17 mouse cellular contexts compared by ENCODE assay signal in genomic region chr7:116456964-116457363, GRCm38 (mm10). TPM values are rescaled to one million over a fixed set of nuclear protein-coding genes. Genes with fewer than 3 reads are reported as not detected.
DNase-seq lines count a peak whose midpoint lies in the region; ATAC-seq and TF ChIP-seq lines count a peak whose summit lies in the region.
"Had no signal": no experiment of that assay in that cellular context is flagged by ENCODE, and none has a peak within 500 bp of the region (broad histone marks: within the 10 kb centered on the region; RNA-seq: fewer than 3 reads in every experiment).

No protein-coding gene starts in this region.

- H3K36me3 ChIP-seq in kidney, postnatal 0 days (ENCODE audit: insufficient read depth, low read length) = no peaks in the 10 kb centered on the region
- no peaks in the 10 kb centered on the region for H3K36me3 ChIP-seq in C2C12 (ENCODE audit: control insufficient read depth, insufficient read depth)
- H3K36me3 ChIP-seq in macrophage (ENCODE audit: inconsistent target) = no peaks in the 10 kb centered on the region
- H3K36me3 ChIP-seq: embryonic facial prominence, embryonic 13.5 days; heart, embryonic 12.5 days; kidney, embryonic 15.5 days; limb, embryonic 13.5 days; liver, embryonic 15.5 days; midbrain, embryonic 15.5 days had no signal

- no peaks in the 10 kb centered on the region for H3K4me1 ChIP-seq in kidney, postnatal 0 days (replicated peaks; ENCODE audit: insufficient read depth, low read length)
- peaks cover 21% of the 10 kb centered on the region for H3K4me1 ChIP-seq in embryonic fibroblast, embryonic 13.5 days (ENCODE audit: control insufficient read depth, insufficient read depth, low read length)
- H3K4me1 ChIP-seq: embryonic facial prominence, embryonic 13.5 days; heart, embryonic 12.5 days; kidney, embryonic 15.5 days; midbrain, embryonic 15.5 days had no signal

- no peaks in the 10 kb centered on the region for H3K9me3 ChIP-seq in kidney, postnatal 0 days (replicated peaks; ENCODE audit: low read length)
- H3K9me3 ChIP-seq: embryonic facial prominence, embryonic 13.5 days; heart, embryonic 12.5 days; kidney, embryonic 15.5 days; limb, embryonic 13.5 days; liver, embryonic 15.5 days; midbrain, embryonic 15.5 days had no signal

- H3ac ChIP-seq in C2C12 (ENCODE audit: control insufficient read depth, insufficient read length, low read depth) = no peak overlapping the region

- ATAC-seq in kidney, postnatal 0 days (replicated peaks; ENCODE audit: low FRiP score, low read depth) = no peak; the same call in 1 of the 2 replicates
- ATAC-seq in CD4-positive, CD25-positive, alpha-beta regulatory T cell, adult 4 months = no peak
- ATAC-seq: midbrain, embryonic 15.5 days had no signal

- no peak for TF ChIP-seq CTCF in kidney, postnatal 0 days (IDR thresholded peaks at IDR 0.05; ENCODE audit: low read depth)
- TF ChIP-seq CTCF in C2C12 (IDR thresholded peaks at IDR 0.05; ENCODE audit: control insufficient read depth, insufficient read depth, insufficient read length) = no peak
- TF ChIP-seq CTCF in embryonic fibroblast, embryonic 13.5 days (IDR thresholded peaks at IDR 0.05; ENCODE audit: borderline replicate concordance, insufficient read depth, low read length) = no peak

- DNase-seq in kidney, postnatal 0 days (ENCODE audit: low spot score) = peak; percentile 21
- DNase-seq in kidney, postnatal 14 days = no peak
- no peak for DNase-seq in embryo, embryonic 9.5 days (ENCODE audit: extremely low spot score)
- DNase-seq: adrenal gland, adult 8-10 months; cerebellum, adult 2 months; thymus, adult 18-20 months had no signal

- no peaks in the 10 kb centered on the region for H3K79me2 ChIP-seq in C2C12 (ENCODE audit: control insufficient read depth, insufficient read depth)
- H3K79me2 ChIP-seq in macrophage (ENCODE audit: inconsistent target) = no peaks in the 10 kb centered on the region

- no peaks in the 10 kb centered on the region for H3K79me3 ChIP-seq in C2C12 (ENCODE audit: low read depth)

- TF ChIP-seq POLR2A in embryonic fibroblast, embryonic 13.5 days (IDR thresholded peaks at IDR 0.05; ENCODE audit: low read depth, low read length) = no peak

- no peak overlapping the region for H3K27ac ChIP-seq in kidney, postnatal 0 days
- H3K27ac ChIP-seq in embryonic fibroblast, embryonic 13.5 days (ENCODE audit: insufficient read depth, low read length) = peak overlapping the region; percentile 35
- peak overlapping the region; percentile 88 for H3K27ac ChIP-seq in macrophage
- H3K27ac ChIP-seq: embryonic facial prominence, embryonic 13.5 days; kidney, embryonic 15.5 days; limb, embryonic 13.5 days; liver, embryonic 15.5 days; midbrain, embryonic 15.5 days had no signal

- no peaks in the 10 kb centered on the region for H3K27me3 ChIP-seq in kidney, postnatal 0 days (ENCODE audit: insufficient read depth, low read length)
- H3K27me3 ChIP-seq in C2C12 (ENCODE audit: control insufficient read depth, insufficient read depth, insufficient read length) = no peaks in the 10 kb centered on the region
- H3K27me3 ChIP-seq: embryonic facial prominence, embryonic 13.5 days; heart, embryonic 12.5 days; kidney, embryonic 15.5 days; limb, embryonic 13.5 days; liver, embryonic 15.5 days; midbrain, embryonic 15.5 days had no signal

- no peak overlapping the region for H3K4me3 ChIP-seq in kidney, postnatal 0 days (replicated peaks; ENCODE audit: low read depth, low read length)
- H3K4me3 ChIP-seq in C2C12 (ENCODE audit: insufficient read depth, poor library complexity, severe bottlenecking) = no peak overlapping the region
- no peak overlapping the region for H3K4me3 ChIP-seq in embryonic fibroblast, embryonic 13.5 days (ENCODE audit: insufficient read depth, low read length)
- no peak overlapping the region for H3K4me3 ChIP-seq in macrophage (ENCODE audit: inconsistent target)
- H3K4me3 ChIP-seq: embryonic facial prominence, embryonic 13.5 days; heart, embryonic 12.5 days; kidney, embryonic 15.5 days; limb, embryonic 13.5 days; liver, embryonic 15.5 days; megakaryocyte, embryonic 14.5 days; midbrain, embryonic 15.5 days had no signal

- no peak overlapping the region for H3K4me2 ChIP-seq in kidney, postnatal 0 days (ENCODE audit: low read length)
- H3K4me2 ChIP-seq: embryonic facial prominence, embryonic 13.5 days; heart, embryonic 12.5 days; kidney, embryonic 15.5 days; limb, embryonic 13.5 days; liver, embryonic 15.5 days; midbrain, embryonic 15.5 days had no signal

- 67% methylated on average over 4 of the region's 4 CpGs for WGBS in kidney, postnatal 0 days
- 39% methylated on average over 4 of the region's 4 CpGs for WGBS in macrophage (ENCODE audit: missing documents)

- H3K9ac ChIP-seq in kidney, postnatal 0 days (ENCODE audit: low read depth, low read length) = no peak overlapping the region
- H3K9ac ChIP-seq: embryonic facial prominence, embryonic 13.5 days; heart, embryonic 12.5 days; kidney, embryonic 15.5 days; limb, embryonic 13.5 days; liver, embryonic 15.5 days; midbrain, embryonic 15.5 days had no signal

TF ChIP-seq in C2C12, 6 proteins besides CTCF, POLR2A, EP300 and RAD21:
- peak; percentile 7 for TF ChIP-seq USF1 (IDR thresholded peaks at IDR 0.05; ENCODE audit: low read depth)
- TF ChIP-seq MAX (IDR thresholded peaks at IDR 0.05) = no peak

RNA-seq across cellular contexts. Expression of gene Pik3c2a, which starts 13.7 kb away (rescaled TPM):
- polyA plus RNA-seq in kidney, postnatal 0 days (2015; fragmentation: Nextera tagmentation; extraction: Ambion mirVana) = 13.8 and 16.1 TPM in 2 replicates
- polyA plus RNA-seq in C2C12 (2012; fragmentation: generic; extraction: Trizol) = 4.1 TPM
- polyA plus RNA-seq in embryonic fibroblast, embryonic 13.5 days (2011; ENCODE audit: insufficient read length, low read depth, missing spikeins) = 48.3 and 57.1 TPM in 2 replicates
- total RNA-seq in macrophage (2018; cell fraction: chromatin; rRNA removed) = 100 to 1,000 TPM in 22 of 26 experiments, 10 to 100 TPM in 4; 72.7 to 206 (median 140) TPM
- total RNA-seq in macrophage (2018; cell fraction: cytosol; rRNA removed) = 10 to 100 TPM; 15.9 to 40.1 (median 25.7) TPM
- 100 to 1,000 TPM in 7 of 26 experiments, 10 to 100 TPM in 19; 56.0 to 141 (median 72.0) TPM for total RNA-seq in macrophage (2018; cell fraction: nucleus; rRNA removed)
- polyA plus RNA-seq in macrophage (2018) = 22.0 to 27.0 TPM (median 25.2 TPM) in 3 replicates
- 10 to 100 TPM; 54.9 to 91.3 TPM for polyA plus RNA-seq in CD4-positive, CD25-positive, alpha-beta regulatory T cell, adult 4 months (2017; shearing (Covaris generic))

RNA-seq across cellular contexts. Expression of gene Nucb2, which starts 47.2 kb away (rescaled TPM):
- polyA plus RNA-seq in kidney, postnatal 0 days (2015; fragmentation: Nextera tagmentation; extraction: Ambion mirVana) = 23.1 and 23.3 TPM in 2 replicates
- polyA plus RNA-seq in C2C12 (2012; fragmentation: generic; extraction: Trizol) = 5.0 TPM
- polyA plus RNA-seq in embryonic fibroblast, embryonic 13.5 days (2011; ENCODE audit: insufficient read length, low read depth, missing spikeins) = 39.8 and 44.0 TPM in 2 replicates
- 10 to 100 TPM in 18 of 26 experiments, 1 to 10 TPM in 8; 1.5 to 29.3 (median 14.1) TPM for total RNA-seq in macrophage (2018; cell fraction: chromatin; rRNA removed)
- total RNA-seq in macrophage (2018; cell fraction: cytosol; rRNA removed) = 10 to 100 TPM; 23.6 to 41.0 (median 33.7) TPM
- 10 to 100 TPM in 25 of 26 experiments, 1 to 10 TPM in 1; 9.0 to 48.3 (median 27.3) TPM for total RNA-seq in macrophage (2018; cell fraction: nucleus; rRNA removed)
- 42.3 to 121 TPM (median 46.5 TPM) in 3 replicates for polyA plus RNA-seq in macrophage (2018)
- polyA plus RNA-seq in CD4-positive, CD25-positive, alpha-beta regulatory T cell, adult 4 months (2017; shearing (Covaris generic)) = 10 to 100 TPM; 21.0 to 24.4 TPM
